Mouse (Mus musculus) liver, postnatal 0 days (tissue): ENCODE results near the gene Boc. TPM values are rescaled to one million over a fixed set of nuclear protein-coding genes. Genes with fewer than 3 reads are reported as not detected.

Experiments used
- ATAC-seq: fragments of 200-750 bp; cut with Nextera tagmentation; 2 replicates; pipeline ENCODE4 v1.8.0; 2017; ENCODE audit warnings: mild to moderate bottlenecking, moderate library complexity
- DNase-seq: peaks from one replicate; pipeline ENCODE4 v3.0.0-alpha.2; 2016
- H3K27ac ChIP-seq: fragments of 300-500 bp; sonication (generic); 2 replicates; pipeline ENCODE4 v1.5.1; 2014; ENCODE audit warnings: antibody characterized with exemption, moderate library complexity, mild to moderate bottlenecking, low read depth
- H3K27me3 ChIP-seq: fragments of 300-500 bp; sonication (generic); 2 replicates; pipeline ENCODE4 v1.6.1; 2014; ENCODE audit warnings: low read length, control low read depth, mixed read lengths; ENCODE audit not compliant: insufficient read depth
- H3K36me3 ChIP-seq: fragments of 300-500 bp; sonication (generic); replicated peaks from 2 replicates; pipeline ENCODE4 v1.6.1; 2014; ENCODE audit warnings: mild to moderate bottlenecking, control low read depth, low read length, moderate library complexity, mixed read lengths; ENCODE audit not compliant: insufficient read depth
- H3K4me1 ChIP-seq: fragments of 300-500 bp; sonication (generic); 2 replicates; pipeline ENCODE4 v1.6.1; 2014; ENCODE audit warnings: antibody characterized with exemption, mild to moderate bottlenecking, control low read depth; ENCODE audit not compliant: insufficient read depth
- H3K4me2 ChIP-seq: fragments of 300-500 bp; sonication (generic); 2 replicates; pipeline ENCODE4 v1.6.1; 2014; ENCODE audit warnings: low read depth, mild to moderate bottlenecking, low read length, moderate library complexity, mixed read lengths
- H3K4me3 ChIP-seq: fragments of 300-500 bp; sonication (generic); 2 replicates; pipeline ENCODE4 v1.5.1; 2014; ENCODE audit warnings: low read depth, low read length
- H3K9ac ChIP-seq: fragments of 300-500 bp; sonication (generic); replicated peaks from 2 replicates; pipeline ENCODE4 v1.6.1; 2014; ENCODE audit warnings: mild to moderate bottlenecking, moderate library complexity
- H3K9me3 ChIP-seq: fragments of 300-500 bp; sonication (generic); 2 replicates; pipeline ENCODE4 v1.6.1; 2016; ENCODE audit warnings: mild to moderate bottlenecking, control low read depth, low read length, mixed read lengths
- CTCF ChIP-seq: sonication (generic); IDR thresholded peaks from 2 replicates; pipeline ENCODE4 v1.5.1; 2016; ENCODE audit warnings: antibody characterized with exemption, low read depth
- EP300 ChIP-seq: IDR thresholded peaks from 2 replicates; pipeline ENCODE4 v1.6.1; 2016; ENCODE audit warnings: antibody characterized with exemption, low read depth, mild to moderate bottlenecking
- WGBS: fragments of 180-500 bp; shearing (Covaris S2); extraction: QIAGEN DNeasy Blood & Tissue Kit; methylation state at CpG from one replicate; pipeline ENCODE4 v1.1.7; 2014; ENCODE audit not compliant: insufficient replicate concordance; 5-methylcytosine and 5-hydroxymethylcytosine counted together
- polyA plus RNA-seq: library from polyadenylated mRNA; unstranded; fragments of >200 nt; fragmentation: Nextera tagmentation; extraction: Ambion mirVana; gene quantifications from 2 replicates; pipeline ENCODE4 v1.2.1, GENCODE M21; 2015

The Boc gene
- polyA plus RNA-seq: 0.14 and 0.17 TPM in 2 replicates

- peak within 1 kb of the TSS; percentile 91 for H3K4me2 ChIP-seq
- no peaks in the 10 kb centered on the region for H3K4me1 ChIP-seq
- H3K27me3 ChIP-seq: peaks cover 43% of the 10 kb centered on the region
- no peaks in the 10 kb centered on the region for H3K36me3 ChIP-seq
- no peaks in the 10 kb centered on the region for H3K9me3 ChIP-seq
- 0 out of 2 replicates have a peak within 1 kb of the TSS, but pooled peaks have one; percentile 30 for H3K9ac ChIP-seq
- TF ChIP-seq CTCF (no peak), EP300 (no peak)
- H3K4me3 ChIP-seq: peak within 1 kb of the TSS; percentile 57
- WGBS: under 1% methylated on average over 45 of the region's 46 CpGs
- ATAC-seq: no peak
- 0 out of 2 replicates have a peak within 1 kb of the TSS, but pooled peaks have one; percentile 19 for H3K27ac ChIP-seq
- peak; percentile 31 for DNase-seq
Observed at GRCm38 (mm10) chr16:44558471-44559329, at the start of gene Boc. TSS of gene Boc (minus strand) at chr16:44558897.

- WGBS: 79% methylated on average over 1 of the region's 1 CpGs
- Histone ChIP-seq H3K27ac (no peak overlapping the region), H3K9me3 (no peaks in the 10 kb centered on the region), H3K4me3 (no peak overlapping the region), H3K36me3 (no peaks in the 10 kb centered on the region), H3K9ac (no peak overlapping the region), H3K4me2 (no peak overlapping the region), H3K4me1 (no peaks in the 10 kb centered on the region), H3K27me3 (no peaks in the 10 kb centered on the region)
- TF ChIP-seq EP300 (no peak), CTCF (no peak)
- ATAC-seq (no peak), DNase-seq (no peak)
Observed at GRCm38 (mm10) chr16:44606643-44607042, 47.9 kb upstream of the Boc start.

GRCm38 (mm10) chr16:44604021-44604616 lies 45.4 kb upstream of the Boc start:
- DNase-seq (no peak), ATAC-seq (no peak)
- Histone ChIP-seq H3K4me2 (no peak overlapping the region), H3K27ac (no peak overlapping the region), H3K9me3 (no peaks in the 10 kb centered on the region), H3K27me3 (no peaks in the 10 kb centered on the region), H3K36me3 (no peaks in the 10 kb centered on the region), H3K4me1 (no peaks in the 10 kb centered on the region), H3K9ac (no peak overlapping the region), H3K4me3 (no peak overlapping the region)
- TF ChIP-seq CTCF: no peak
- TF ChIP-seq EP300: no peak
- WGBS: 33% methylated on average over 9 of the region's 9 CpGs

- no peaks in the 10 kb centered on the region for H3K9me3 ChIP-seq
- no peak overlapping the region for H3K27ac ChIP-seq
- 40% methylated on average over 8 of the region's 8 CpGs for WGBS
- DNase-seq (no peak), ATAC-seq (no peak)
- no peak overlapping the region for H3K4me2 ChIP-seq
- H3K4me3 ChIP-seq: no peak overlapping the region
- H3K4me1 ChIP-seq: no peaks in the 10 kb centered on the region
- no peaks in the 10 kb centered on the region for H3K27me3 ChIP-seq
- TF ChIP-seq EP300 (no peak), CTCF (no peak)
- no peaks in the 10 kb centered on the region for H3K36me3 ChIP-seq
- H3K9ac ChIP-seq: no peak overlapping the region
Observed at GRCm38 (mm10) chr16:44601999-44602794, 43.5 kb upstream of the Boc start.

GRCm38 (mm10) chr16:44601182-44601581 lies 42.5 kb upstream of the Boc start:
- Histone ChIP-seq H3K4me1 (no peaks in the 10 kb centered on the region), H3K4me2 (no peak overlapping the region), H3K36me3 (no peaks in the 10 kb centered on the region), H3K9me3 (no peaks in the 10 kb centered on the region), H3K27me3 (no peaks in the 10 kb centered on the region), H3K9ac (no peak overlapping the region), H3K4me3 (no peak overlapping the region), H3K27ac (no peak overlapping the region)
- no peak for DNase-seq
- TF ChIP-seq CTCF: no peak
- TF ChIP-seq EP300: no peak
- ATAC-seq: no peak
- 63% methylated on average over 2 of the region's 2 CpGs for WGBS
